27 mouse cellular contexts compared by ENCODE assay signal in genomic region chr12:97428252-97428651, GRCm38 (mm10).
DNase-seq lines count a peak whose midpoint lies in the region; ATAC-seq and TF ChIP-seq lines count a peak whose summit lies in the region.
"Had no signal": no experiment of that assay in that cellular context is flagged by ENCODE, and none has a peak within 500 bp of the region (broad histone marks: within the 10 kb centered on the region; RNA-seq: fewer than 3 reads in every experiment).

No protein-coding gene starts in this region.

- intact Hi-C loops in left cerebral cortex, adult 2 months (cut with DNase I): no loop called here

- peak; percentile 88 for ATAC-seq in frontal cortex, adult (ENCODE audit: low TSS enrichment)
- ATAC-seq: activated CD4-positive, CD25-positive, alpha-beta regulatory T cell, adult 4 months; CD4-positive, CD25-positive, alpha-beta regulatory T cell, adult 4 months; forebrain, embryonic 13.5 days; forebrain, embryonic 15.5 days; Patski had no signal

- no peak for TF ChIP-seq CTCF in left cerebral cortex, adult 2 months (IDR thresholded peaks at IDR 0.05)

- no peak for DNase-seq in frontal cortex, postnatal 25 days (ENCODE audit: low spot score in 2 of 2)
- peak; percentile 10 for DNase-seq in left cerebral cortex, adult 11 months (ENCODE audit: low spot score)
- no peak for DNase-seq in left cerebral cortex, adult 2 months (ENCODE audit: extremely low spot score in 1 of 2, low spot score in 2 of 2)
- DNase-seq in right cerebral cortex, adult 18-20 months: peak; percentile 24
- DNase-seq in right cerebral cortex, postnatal 4 days: no peak
- DNase-seq in telencephalon, adult 2 months (ENCODE audit: low read depth, low spot score): peak; percentile 50
- no peak for DNase-seq in urinary bladder, postnatal 10 days (ENCODE audit: low spot score)
- DNase-seq: adrenal gland, adult 8-10 months; adrenal gland, postnatal 14 days; adrenal gland, postnatal 36 days; B cell, adult 2 months; cerebellum, adult 11 months; cerebellum, adult 18-20 months; cerebellum, adult 8-10 months; cerebellum, adult 9-11 months; cerebellum, postnatal 14 days; cerebellum, postnatal 36 days; embryo, embryonic 11 days had no signal

- H3K27ac ChIP-seq in left cerebral cortex, adult 2 months: no peak overlapping the region
- H3K27ac ChIP-seq: embryonic facial prominence, embryonic 13.5 days; embryonic facial prominence, embryonic 15.5 days; forebrain, embryonic 13.5 days; forebrain, embryonic 15.5 days had no signal

- no peak overlapping the region for H3K4me3 ChIP-seq in left cerebral cortex, adult 2 months
- H3K4me3 ChIP-seq: embryonic facial prominence, embryonic 13.5 days; embryonic facial prominence, embryonic 15.5 days; erythroblast, embryonic 14.5 days; forebrain, embryonic 13.5 days; forebrain, embryonic 15.5 days had no signal

Comparison
In these comparisons a context has a peak if more than half of its experiments do, and no peak if none do; other contexts are left out.
1. DNase-seq: peak in left cerebral cortex, adult 11 months (single experiment), right cerebral cortex, adult 18-20 months (single experiment) and telencephalon, adult 2 months (single experiment); none in frontal cortex, postnatal 25 days (0 of 2), left cerebral cortex, adult 2 months (0 of 2), right cerebral cortex, postnatal 4 days (single experiment) and urinary bladder, postnatal 10 days (single experiment).